Mouse (Mus musculus): ENCODE results near the gene Mgat1.
"Not testable (repeated sequence)": the region's sequence is repeated elsewhere in the genome, so short reads cannot be mapped to it uniquely, and the experiment has no call there.

The Mgat1 gene

GRCm38 (mm10) chr11:49243727-49244594, at the start of gene Mgat1:
TSS of gene Mgat1 (plus strand) at chr11:49244191.
- peak; percentile 83 to 91 for DNase-seq (ENCODE audit: low spot score in 2 of 2)

DNA sequence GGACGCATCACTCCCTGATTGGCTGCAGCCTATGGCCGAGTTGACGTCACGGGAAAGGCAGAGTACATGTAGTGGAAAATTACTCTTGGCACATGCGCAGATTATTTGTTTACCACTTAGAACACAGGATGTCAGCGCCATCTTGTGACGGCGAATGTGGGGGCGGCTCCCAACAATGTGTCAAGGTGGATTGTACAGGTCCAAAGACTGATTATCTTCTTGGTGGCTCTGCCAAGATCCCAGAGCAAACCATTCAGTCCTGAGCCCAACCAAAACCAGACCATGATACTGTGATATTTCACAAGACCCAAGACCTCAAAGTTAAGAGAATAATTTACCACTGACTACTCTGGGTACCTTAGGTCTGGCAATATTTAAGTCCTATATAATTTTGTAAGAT, 49.2 kb upstream of the Mgat1 start:
- DNase-seq (ENCODE audit: low spot score in 2 of 2), result not testable (repeated sequence)

DNA sequence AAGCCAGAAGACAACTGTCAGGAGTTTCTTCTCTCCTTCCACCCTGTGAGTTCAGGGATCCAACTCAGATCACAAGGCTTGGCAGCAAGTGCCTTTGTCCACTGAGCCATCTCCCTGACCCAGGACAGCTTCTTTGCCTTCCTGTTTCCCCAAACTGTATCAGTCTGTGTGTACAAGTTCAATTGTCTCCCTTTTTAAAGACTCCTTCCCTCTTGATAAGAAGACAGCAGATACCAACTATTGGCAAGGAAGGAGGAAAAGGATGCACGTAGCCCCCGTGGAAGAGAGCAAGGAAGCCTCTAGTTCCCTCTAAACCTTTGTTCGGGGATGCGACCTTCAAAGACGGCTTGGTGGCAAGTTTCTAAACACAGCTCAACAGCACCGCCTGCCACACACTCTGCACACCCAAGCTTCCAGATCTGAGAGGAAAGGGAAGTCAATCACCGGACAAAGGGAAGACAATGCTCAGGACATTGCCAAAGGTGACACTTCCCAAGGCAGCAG, 48.1 kb upstream of the Mgat1 start:
- DNase-seq (ENCODE audit: low spot score in 2 of 2), result no peak

- DNase-seq (ENCODE audit: low spot score in 2 of 2), result no peak
These were observed 43.3 kb upstream of the Mgat1 start for GRCm38 (mm10) chr11:49200666-49201065.

- DNase-seq (ENCODE audit: low spot score in 2 of 2), result no peak
These were observed 42.8 kb upstream of the Mgat1 start for GRCm38 (mm10) chr11:49201142-49201541.

- DNase-seq (ENCODE audit: low spot score in 2 of 2), result no peak
These were observed 41.9 kb upstream of the Mgat1 start for GRCm38 (mm10) chr11:49202071-49202470.

DNA sequence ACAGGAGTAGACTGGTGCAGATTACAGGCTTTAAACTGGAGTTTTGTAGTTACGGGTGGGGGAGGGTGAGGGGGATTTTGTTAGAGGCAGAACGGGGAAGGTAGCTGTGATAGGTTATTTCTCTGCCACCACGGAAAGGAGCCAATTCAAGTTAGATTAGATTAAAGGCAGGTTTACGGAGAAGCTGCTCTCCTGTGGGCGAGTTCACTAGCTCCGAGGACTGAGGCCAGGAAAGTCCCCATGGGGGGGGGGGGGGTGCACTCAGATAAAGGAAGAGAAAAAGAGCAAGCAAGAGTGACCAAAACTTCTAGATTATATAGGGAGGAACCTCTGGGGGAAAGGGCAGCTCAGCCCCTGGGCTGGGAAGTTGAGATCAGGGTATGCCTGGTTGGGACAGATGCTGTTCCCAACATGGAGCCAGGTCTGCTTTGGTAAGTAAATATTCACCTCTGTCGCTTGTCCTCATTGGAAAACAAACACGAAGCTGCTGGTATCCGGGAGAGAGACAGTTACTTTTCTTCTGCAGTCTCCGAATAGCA, 41.4 kb upstream of the Mgat1 start:
- no peak for DNase-seq (ENCODE audit: low spot score in 2 of 2)

DNA sequence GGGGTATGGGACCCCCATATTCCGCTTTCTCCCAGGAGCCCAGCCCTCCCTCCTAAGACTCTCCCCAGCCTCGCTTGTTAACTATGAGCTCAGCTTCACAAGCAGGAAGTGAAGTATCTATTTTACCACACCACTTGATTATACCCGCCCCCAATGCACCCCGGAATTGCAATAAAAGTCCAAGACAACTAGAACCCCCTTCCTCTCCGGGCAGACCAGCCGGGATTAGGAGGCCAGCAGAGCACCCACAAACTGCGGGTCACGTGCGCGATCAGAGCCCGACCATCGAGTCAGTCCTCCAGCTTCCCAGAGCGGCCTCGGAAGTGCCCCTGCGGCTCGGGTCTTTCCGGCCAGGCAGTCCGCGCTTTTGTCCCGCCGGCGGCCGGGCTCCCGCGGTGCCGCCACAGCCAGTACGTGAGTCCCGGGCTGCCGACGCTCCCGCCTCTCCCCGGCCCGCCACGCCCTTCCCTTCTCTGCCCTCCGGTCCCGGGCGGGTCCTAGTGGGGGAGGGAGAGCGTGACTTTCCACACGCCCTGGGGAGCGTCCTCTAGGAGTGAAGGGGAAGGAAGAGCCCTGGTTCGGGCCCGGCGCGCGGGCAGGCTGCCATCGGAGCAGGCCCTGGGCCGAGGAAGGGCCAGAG, 40.7 kb upstream of the Mgat1 start, which contains the start of gene Zfp62:
Zfp62 (plus strand) TSS at position 164 of the 640 bp plus-strand sequence.
- DNase-seq (ENCODE audit: low spot score in 2 of 2), result peak; percentile 90 to 95

GRCm38 (mm10) chr11:49203771-49204497, 40.1 kb upstream of the Mgat1 start:
- DNase-seq (ENCODE audit: low spot score in 2 of 2), result peak in 1 of 2 experiments; percentile 18

DNA sequence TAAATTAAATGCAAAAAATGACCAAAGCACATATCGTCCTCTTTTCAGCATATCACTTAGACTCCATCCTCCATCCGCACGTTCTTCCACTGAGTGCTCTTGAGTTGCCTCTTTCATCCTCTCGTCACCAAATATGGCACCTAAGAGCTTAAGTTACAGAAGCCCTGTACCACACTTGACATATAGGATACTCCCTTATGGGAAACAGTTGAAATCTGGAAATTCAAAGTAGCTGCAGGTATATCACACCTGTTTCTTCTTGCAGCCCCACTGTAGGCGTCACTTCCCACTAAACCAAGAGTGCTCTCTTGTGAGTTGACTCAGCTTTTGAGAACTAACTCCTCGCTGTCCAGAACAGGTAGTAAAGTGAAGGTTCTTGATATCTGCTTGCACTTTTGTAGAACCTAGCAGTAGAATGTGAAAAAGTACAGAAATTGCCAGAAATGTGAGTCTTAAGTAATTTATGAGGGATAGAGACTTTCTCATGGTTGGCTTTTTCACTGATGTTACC, 38.9 kb upstream of the Mgat1 start:
- no peak for DNase-seq (ENCODE audit: low spot score in 2 of 2)

DNA sequence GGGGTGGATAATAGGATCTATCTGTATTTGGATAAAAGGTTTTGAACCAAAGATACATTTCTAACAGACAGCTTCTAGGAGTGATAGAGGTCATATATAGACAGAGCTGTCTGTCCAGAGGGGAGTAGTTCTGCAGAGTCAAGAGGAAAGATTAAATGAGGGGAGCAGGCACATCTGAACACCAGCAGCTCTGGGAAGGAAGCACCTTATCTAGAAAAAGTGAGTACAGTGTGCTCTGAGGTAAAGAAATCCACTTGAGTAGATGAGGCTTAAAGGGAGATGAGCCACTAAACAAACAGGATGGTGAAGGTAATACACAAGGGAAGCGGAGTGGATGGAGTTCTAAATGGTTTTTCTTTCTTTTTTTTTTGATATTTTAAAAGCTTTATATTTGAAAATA, 36.5 kb upstream of the Mgat1 start:
- DNase-seq (ENCODE audit: low spot score in 2 of 2), result no peak

DNA sequence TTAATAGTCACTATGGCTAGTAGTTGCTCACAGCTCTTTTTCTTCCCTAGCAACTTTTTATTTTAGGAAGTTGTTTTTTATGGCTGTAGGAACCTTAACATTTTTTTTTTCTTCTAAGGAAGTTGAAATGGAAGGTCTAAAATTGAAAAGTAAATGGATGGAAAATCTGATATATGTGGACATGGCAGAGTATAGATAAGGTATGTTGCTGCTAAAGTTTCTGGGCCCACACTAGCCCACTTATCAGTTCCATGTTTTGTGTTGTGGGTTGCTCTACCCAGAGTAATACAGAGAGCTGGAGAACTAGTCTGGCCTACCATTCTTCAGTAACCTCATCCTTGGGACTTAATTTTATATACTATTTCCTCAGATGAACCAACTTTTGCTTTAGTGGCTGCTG, 31.4 kb upstream of the Mgat1 start:
- DNase-seq (ENCODE audit: low spot score in 2 of 2), result no peak

- no peak for DNase-seq (ENCODE audit: low spot score in 2 of 2)
These were observed 30.5 kb upstream of the Mgat1 start for GRCm38 (mm10) chr11:49213505-49213904.

DNA sequence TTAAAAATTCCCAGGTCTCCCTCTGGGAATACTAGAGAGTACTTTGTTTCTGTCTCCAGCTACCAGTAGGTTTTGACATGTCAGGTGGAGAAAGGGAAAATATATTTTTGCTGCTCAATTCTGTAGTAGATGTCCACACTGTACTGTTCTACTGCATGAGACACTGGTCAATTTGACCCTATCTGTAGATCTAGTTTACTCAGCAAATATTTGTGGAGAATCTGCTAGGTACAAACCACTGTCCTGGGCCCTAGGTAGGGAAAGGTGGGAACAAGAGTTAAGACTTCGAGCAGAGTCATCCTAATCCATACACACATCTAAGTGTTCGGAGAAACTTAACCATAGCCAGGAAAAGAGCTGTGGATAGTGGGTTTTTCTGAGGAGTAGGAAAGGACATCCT, 24.7 kb upstream of the Mgat1 start:
- no peak for DNase-seq (ENCODE audit: low spot score in 2 of 2)

DNA sequence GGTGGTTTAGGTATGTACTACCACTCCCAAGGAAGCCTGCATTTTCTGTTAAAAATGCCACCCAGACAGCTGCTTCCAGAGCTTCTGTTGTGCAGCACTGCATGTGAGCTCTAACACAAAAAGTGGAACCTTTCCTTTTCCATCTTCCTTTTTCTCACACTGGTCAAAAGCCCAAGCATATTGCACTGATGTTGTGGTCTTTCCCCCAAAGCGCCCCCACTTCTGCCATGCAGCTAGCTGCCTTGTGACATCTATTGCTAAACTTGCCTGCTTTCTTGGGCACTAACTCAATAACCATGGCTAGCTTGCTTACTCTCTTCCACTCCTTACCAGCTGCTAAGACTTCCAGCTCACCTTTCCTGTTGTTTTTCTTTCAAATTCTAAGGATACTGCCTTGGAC, 19.5 kb upstream of the Mgat1 start:
- no peak for DNase-seq (ENCODE audit: low spot score in 2 of 2)

- no peak for DNase-seq (ENCODE audit: low spot score in 2 of 2)
These were observed 11.2 kb upstream of the Mgat1 start for GRCm38 (mm10) chr11:49232781-49233180.

DNA sequence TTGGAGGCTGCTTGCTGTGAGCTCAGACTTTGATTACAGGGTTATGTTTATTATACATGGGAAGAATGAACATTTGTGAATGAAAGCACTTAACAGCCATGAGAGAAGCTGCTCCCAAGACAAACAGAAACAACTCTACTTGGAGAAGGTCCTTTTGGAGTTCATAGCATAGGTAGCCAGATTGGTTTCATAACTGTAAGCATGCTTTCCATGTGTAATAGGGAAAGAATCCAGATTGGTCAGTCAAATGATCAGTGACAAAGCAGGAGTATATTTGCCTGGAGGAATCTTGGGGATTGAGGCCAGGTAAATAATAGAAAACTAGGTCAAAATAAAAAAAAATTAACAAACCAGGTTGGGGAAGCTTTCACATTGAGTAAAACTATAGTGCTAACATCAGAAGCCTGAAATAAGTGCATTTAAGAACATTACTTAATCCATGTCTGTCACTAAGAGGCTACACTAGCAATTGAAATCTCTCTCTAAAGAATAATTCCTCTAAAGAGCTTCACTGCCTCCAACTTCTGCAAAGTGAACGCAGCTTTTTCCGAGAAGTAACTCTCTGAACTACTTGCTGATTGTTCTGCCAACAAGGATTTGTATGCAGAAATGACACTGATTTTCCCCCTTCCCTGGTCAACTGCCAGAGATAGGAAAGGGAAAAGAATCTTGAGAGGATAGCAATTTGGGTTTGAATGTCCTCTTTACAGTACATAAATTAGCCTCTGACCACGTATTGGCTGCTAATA, 8.4 kb upstream of the Mgat1 start:
- DNase-seq (ENCODE audit: low spot score in 2 of 2), result no peak

- DNase-seq (ENCODE audit: low spot score in 2 of 2), result no peak
These were observed 7.1 kb upstream of the Mgat1 start for GRCm38 (mm10) chr11:49236891-49237290.

GRCm38 (mm10) chr11:49237532-49237931, 6.5 kb upstream of the Mgat1 start:
- no peak for DNase-seq (ENCODE audit: low spot score in 2 of 2)

DNA sequence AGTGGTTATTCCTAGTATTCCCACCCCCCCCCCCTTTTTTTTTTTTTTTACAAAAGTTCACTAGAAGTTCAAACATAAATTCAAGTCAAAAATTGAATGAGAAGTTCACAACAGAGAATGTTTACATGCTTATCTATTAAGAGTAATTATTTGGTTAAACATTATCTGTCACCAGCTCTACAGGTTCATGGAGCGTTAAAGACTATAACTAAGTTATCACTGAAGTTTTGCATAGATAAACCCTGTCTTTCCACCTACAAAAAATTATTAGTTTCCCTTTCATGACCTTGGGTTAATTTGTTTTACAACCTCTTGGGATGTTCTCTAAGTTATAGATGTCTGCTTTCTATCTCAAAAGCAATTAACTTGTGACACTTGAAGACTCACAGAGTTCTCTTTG, 3.7 kb upstream of the Mgat1 start:
- no peak for DNase-seq (ENCODE audit: low spot score in 2 of 2)

GRCm38 (mm10) chr11:49240874-49241273, 3.1 kb upstream of the Mgat1 start:
- DNase-seq (ENCODE audit: low spot score in 2 of 2), result no peak

Data from urinary bladder, adult 18-20 months (tissue).